Mouse (Mus musculus) G1E (cell line): ENCODE data around the gene Wsb2. TPM values are rescaled to one million over a fixed set of nuclear protein-coding genes. Genes with fewer than 3 reads are reported as not detected.
A peak's percentile ranks its signal among the peaks of the same experiment; 100 is the strongest.
"Not testable (repeated sequence)": the region's sequence is repeated elsewhere in the genome, so short reads cannot be mapped to it uniquely, and the experiment has no call there.

ENCODE experiments used
- ATAC-seq: 2 replicates; pipeline ENCODE4 v1.8.0; 2016; ENCODE audit warnings: mild to moderate bottlenecking; ENCODE audit not compliant: insufficient number of reproducible peaks, poor library complexity, low FRiP score, severe bottlenecking; ENCODE audit errors: extremely low read depth
- DNase-seq: peaks from one replicate; pipeline ENCODE4 v3.0.0; 2012; ENCODE audit warnings: low spot score
- H3K27me3 ChIP-seq: 2 replicates; pipeline ENCODE4 v1.6.1; 2012; ENCODE audit warnings: mild to moderate bottlenecking, low read length, inconsistent platforms; ENCODE audit not compliant: insufficient read depth
- H3K36me3 ChIP-seq: replicated peaks from 2 replicates; pipeline ENCODE3; 2012; ENCODE audit warnings: mild to moderate bottlenecking, inconsistent platforms
- H3K4me1 ChIP-seq: 2 replicates; pipeline ENCODE4 v1.6.1; 2012; ENCODE audit warnings: low read depth, low read length, inconsistent platforms, mixed read lengths; ENCODE audit not compliant: insufficient read depth
- H3K4me3 ChIP-seq: 2 replicates; pipeline ENCODE4 v1.5.1; 2012; ENCODE audit warnings: low read depth, mild to moderate bottlenecking, inconsistent platforms, low read length, moderate library complexity, mixed read lengths
- H3K9me3 ChIP-seq: replicated peaks from 2 replicates; pipeline ENCODE4 v1.6.1; 2012; ENCODE audit warnings: inconsistent platforms
- CTCF ChIP-seq: IDR thresholded peaks from 2 replicates; pipeline ENCODE4 v1.5.1; 2012; ENCODE audit warnings: low read depth, low read length, inconsistent platforms, mixed read lengths
- GATA1 ChIP-seq: IDR thresholded peaks from 2 replicates; pipeline ENCODE4 v1.6.1; 2012; ENCODE audit warnings: borderline replicate concordance, low read length, inconsistent platforms, mixed read lengths
- GATA2 ChIP-seq: IDR thresholded peaks from 2 replicates; pipeline ENCODE4 v1.6.1; 2012; ENCODE audit warnings: low read depth, low read length, inconsistent platforms, borderline replicate concordance
- POLR2AphosphoS5 ChIP-seq: IDR thresholded peaks from 2 replicates; pipeline ENCODE4 v1.6.1; 2012; ENCODE audit warnings: low read depth, low read length, inconsistent platforms; ENCODE audit not compliant: insufficient replicate concordance
- TAL1 ChIP-seq: conservative IDR thresholded peaks from 2 replicates; pipeline ENCODE4 v1.6.1; 2012; ENCODE audit warnings: low read depth, low read length, inconsistent platforms, mixed read lengths
- polyA plus RNA-seq: library from polyadenylated mRNA; stranded (reverse); fragments of >175 nt; gene quantifications from 2 replicates; pipeline ENCODE4 v1.2.3, GENCODE M21; 2012
- total RNA-seq, 2 experiments: library from RNA; stranded (forward) in 1 of 2; stranded (reverse) in 1 of 2; fragments of 200-1000 nt in 1 of 2; fragments of >200 nt in 1 of 2; fragmentation: Nextera tagmentation in 1 of 2; gene quantifications; 2 replicates each; pipeline ENCODE4 v1.2.3; 2014 to 2017

The Wsb2 gene
- total and polyA plus RNA-seq, 3 experiments: 26.3 to 69.3 (median 34.5) TPM

DNA sequence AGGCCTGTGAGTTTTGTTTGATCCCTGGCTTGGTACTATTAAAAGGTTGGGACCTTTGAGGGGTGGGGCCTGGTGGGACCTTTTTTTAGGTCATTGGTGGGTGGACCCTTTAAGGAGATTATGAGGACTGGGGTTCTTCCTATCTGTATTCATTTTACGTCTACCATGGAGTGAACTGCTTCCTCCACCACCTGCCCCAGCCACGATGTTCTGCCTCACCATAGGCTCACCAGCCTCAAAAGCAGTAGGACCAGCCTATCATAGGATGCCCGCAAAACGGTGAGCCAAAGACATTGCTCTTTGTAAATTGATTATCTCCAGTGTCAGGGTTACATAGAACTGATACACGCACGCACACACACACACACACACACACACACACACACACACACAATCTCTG, 40.3 kb downstream of the Wsb2 start:
- Histone ChIP-seq H3K4me3 (no peak overlapping the region), H3K9me3 (peaks cover 13% of the 10 kb centered on the region), H3K36me3 (no peaks in the 10 kb centered on the region), H3K27me3 (no peaks in the 10 kb centered on the region), H3K4me1 (no peaks in the 10 kb centered on the region)
- DNase-seq: no peak
- no peak for ATAC-seq
- TF ChIP-seq TAL1 (no peak), CTCF (no peak), GATA2 (no peak), POLR2AphosphoS5 (no peak), GATA1 (no peak)

DNA sequence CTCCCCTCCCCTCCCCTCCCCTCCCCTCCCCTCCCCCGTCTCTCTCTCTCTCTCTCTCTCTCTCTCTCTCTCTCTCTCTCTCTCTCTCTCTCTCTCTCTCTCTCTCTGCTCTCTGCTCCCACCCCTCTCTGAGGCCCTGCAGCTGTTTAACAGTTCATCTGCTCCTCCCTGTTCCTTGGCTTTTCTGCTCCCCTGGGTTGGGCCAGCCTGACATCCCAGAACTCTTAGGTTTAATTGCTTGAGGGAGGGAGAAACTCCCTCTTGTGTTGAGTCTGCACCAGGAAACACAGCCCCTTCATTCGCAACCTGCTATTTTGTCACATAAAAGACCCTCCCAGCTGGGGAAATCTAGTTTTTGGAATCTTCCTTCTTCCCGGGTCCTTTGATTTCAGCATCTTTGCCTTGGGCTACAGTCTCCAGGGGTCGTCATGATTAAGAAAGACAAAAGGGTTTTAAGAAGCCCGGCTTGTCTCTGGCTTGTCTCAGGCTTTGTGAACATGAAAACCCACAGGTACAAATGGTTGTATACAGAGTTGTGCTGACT, 41.0 kb downstream of the Wsb2 start:
- Histone ChIP-seq H3K27me3 (no peaks in the 10 kb centered on the region), H3K4me3 (no peak overlapping the region), H3K36me3 (no peaks in the 10 kb centered on the region), H3K9me3 (peaks cover 5% of the 10 kb centered on the region), H3K4me1 (no peaks in the 10 kb centered on the region)
- TF ChIP-seq POLR2AphosphoS5 (no peak), GATA1 (no peak), GATA2 (no peak), CTCF (no peak), TAL1 (no peak)
- DNase-seq (no peak), ATAC-seq (no peak)

- Histone ChIP-seq H3K36me3 (no peaks in the 10 kb centered on the region), H3K4me1 (no peaks in the 10 kb centered on the region), H3K4me3 (no peak overlapping the region), H3K27me3 (no peaks in the 10 kb centered on the region), H3K9me3 (no peaks in the 10 kb centered on the region)
- ATAC-seq (no peak), DNase-seq (no peak)
- no peak for TF ChIP-seq TAL1
- TF ChIP-seq GATA1: no peak
- no peak for TF ChIP-seq CTCF
- no peak for TF ChIP-seq POLR2AphosphoS5
- TF ChIP-seq GATA2: no peak
These were observed 42.2 kb downstream of the Wsb2 start for GRCm38 (mm10) chr5:117399281-117399680.

DNA sequence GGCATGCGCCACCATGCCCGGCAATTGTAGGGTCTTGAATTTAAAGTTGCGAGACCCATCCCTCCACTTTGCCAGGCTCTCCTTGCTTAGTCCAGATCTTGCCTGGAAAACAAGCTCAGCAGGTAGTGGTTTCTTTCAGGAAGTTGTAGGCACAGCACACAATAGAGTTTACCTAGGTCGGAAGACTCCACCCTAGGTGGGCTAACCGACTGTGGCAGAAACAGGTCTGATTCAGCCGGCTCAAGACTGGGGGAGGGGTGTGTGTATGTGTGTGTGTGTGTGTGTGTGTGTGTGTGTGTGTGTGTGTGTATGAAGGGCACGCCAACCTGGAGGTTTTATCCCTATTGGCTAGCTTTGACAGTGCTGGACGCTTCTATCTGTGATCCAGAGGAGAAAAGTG, 46.5 kb downstream of the Wsb2 start:
- DNase-seq (no peak), ATAC-seq (no peak)
- no peaks in the 10 kb centered on the region for H3K36me3 ChIP-seq
- H3K4me3 ChIP-seq: no peak overlapping the region
- H3K9me3 ChIP-seq: no peaks in the 10 kb centered on the region
- no peaks in the 10 kb centered on the region for H3K4me1 ChIP-seq
- TF ChIP-seq GATA1: no peak
- no peak for TF ChIP-seq CTCF
- no peaks in the 10 kb centered on the region for H3K27me3 ChIP-seq

DNA sequence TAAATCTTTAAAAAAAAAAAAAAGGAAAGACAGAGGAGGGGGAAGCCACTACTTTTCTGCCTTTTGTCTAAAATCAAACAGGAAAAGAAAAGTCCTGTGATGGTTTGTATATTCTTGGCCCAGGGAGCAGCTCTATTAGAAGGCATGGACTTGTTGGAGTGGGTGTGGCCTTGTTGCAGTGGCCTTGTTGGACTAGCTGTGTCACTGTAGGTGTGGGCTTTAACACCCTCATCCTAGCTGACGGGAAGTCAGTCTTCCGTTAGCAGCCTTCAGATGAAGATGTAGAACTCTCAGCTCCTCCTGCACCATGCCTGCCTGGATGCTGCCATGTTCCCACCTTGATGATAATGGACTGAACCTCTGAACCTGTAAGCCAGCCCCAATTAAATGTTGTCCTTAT, 47.6 kb downstream of the Wsb2 start:
- ATAC-seq, H3K27me3 ChIP-seq, H3K4me1 ChIP-seq, H3K9me3 ChIP-seq, H3K36me3 ChIP-seq, DNase-seq, H3K4me3 ChIP-seq: not testable (repeated sequence)

- Histone ChIP-seq H3K4me3 (no peak overlapping the region), H3K9me3 (peaks cover under 1% of the 10 kb centered on the region; the same call in 1 of the 2 replicates), H3K4me1 (no peaks in the 10 kb centered on the region), H3K36me3 (no peaks in the 10 kb centered on the region), H3K27me3 (no peaks in the 10 kb centered on the region)
- ATAC-seq (no peak), DNase-seq (no peak)
- TF ChIP-seq GATA2 (no peak), TAL1 (no peak), CTCF (0 out of 2 replicates have a peak, but pooled peaks have one; percentile 6)
These were observed 51.1 kb downstream of the Wsb2 start for GRCm38 (mm10) chr5:117408216-117408615.

GRCm38 (mm10) chr5:117409369-117409768, 52.3 kb downstream of the Wsb2 start:
- Histone ChIP-seq H3K9me3 (peaks cover 9% of the 10 kb centered on the region), H3K27me3 (no peaks in the 10 kb centered on the region), H3K36me3 (no peaks in the 10 kb centered on the region), H3K4me3 (no peak overlapping the region), H3K4me1 (no peaks in the 10 kb centered on the region)
- DNase-seq (no peak), ATAC-seq (no peak)
- no peak for TF ChIP-seq GATA1
- no peak for TF ChIP-seq TAL1
- TF ChIP-seq GATA2: no peak
- no peak for TF ChIP-seq POLR2AphosphoS5
- no peak for TF ChIP-seq CTCF
